Mouse (Mus musculus) left cerebral cortex, adult 11 months (tissue): ENCODE results near the gene Slu7.

Experiments
- DNase-seq: peaks from one replicate; pipeline ENCODE4 v3.0.0; 2022; ENCODE audit warnings: low spot score

The Slu7 gene

DNA sequence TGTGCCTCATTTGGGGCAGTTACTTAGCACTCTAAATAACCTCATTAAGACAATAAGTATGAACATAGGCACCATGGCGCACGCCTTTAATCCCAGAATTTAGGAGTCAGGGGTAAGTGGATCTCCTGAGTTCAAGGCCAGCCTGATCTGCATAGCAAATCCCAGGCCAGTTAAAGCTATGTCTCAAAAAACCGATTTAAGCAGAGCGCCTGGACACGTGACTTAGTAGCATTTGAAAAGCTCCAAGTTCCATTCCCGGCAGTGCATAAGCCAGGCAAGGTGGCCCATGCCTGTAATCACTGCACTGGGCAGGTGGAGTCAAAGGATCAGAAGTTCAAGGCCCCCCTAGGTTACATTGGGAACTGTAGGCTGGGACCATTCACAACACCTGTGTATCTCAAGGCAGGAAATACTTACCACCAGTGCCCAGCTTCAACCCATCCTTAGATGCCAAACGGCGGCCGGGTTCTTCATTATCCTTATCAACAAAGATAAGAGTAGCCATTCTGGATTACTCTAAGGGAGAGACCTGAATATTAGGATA, 8.3 kb upstream of the Slu7 start:
- no peak for DNase-seq

DNA sequence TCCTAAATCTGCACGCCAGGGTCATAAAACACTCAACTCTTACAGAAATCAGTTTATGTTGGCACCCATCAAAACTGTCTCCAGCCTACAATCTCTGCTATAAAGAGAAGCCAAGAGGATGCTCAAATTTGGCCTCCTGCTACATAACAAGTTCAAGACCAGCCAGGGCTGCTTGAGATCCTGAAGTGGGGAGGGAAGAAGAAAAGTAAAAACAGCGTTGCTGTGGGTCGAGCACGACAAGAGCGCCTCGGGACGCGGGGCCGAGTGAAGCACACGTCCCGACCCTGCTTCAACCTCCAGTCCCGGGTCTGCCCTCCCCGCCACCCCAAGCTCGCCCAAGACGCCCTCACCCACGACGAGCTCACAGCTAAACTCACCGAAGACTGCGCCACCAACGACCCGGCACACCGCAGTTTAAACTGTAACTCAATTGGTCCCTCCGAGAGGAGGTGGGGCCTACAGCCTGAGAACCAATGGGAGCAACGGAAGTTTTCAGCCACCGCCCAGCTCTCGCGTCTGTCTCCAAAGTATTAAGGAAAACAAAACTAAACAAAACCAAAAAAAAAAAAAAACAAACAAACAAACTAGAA, 7.6 kb upstream of the Slu7 start, which contains the start of gene Pttg1:
TSS of gene Pttg1 (minus strand) at position 428 of the 590 bp plus-strand sequence.
- DNase-seq: peak; percentile 45

DNA sequence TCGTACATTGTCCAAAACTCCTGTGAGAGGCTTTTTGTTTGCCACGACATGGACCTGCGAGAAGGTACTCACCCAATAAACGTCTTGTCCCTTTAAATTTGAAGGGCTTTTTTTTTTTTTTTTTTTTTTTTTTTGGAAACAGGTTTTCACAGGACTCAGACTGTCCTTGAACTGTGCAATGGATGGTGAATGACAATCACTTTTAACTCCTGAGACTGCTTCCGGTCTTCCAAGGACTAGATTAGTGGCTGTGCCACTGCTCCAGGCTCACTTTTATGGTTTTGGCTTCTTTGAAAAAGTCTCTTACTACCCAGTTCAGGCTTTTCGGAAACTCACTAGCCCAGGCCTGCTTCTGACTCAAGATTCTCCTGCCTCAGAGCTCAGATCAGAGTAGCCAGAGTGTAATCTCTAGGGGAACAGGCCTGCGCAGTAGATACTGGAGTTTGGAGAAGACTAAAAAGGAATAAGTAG, 7.1 kb upstream of the Slu7 start:
- DNase-seq: no peak

DNA sequence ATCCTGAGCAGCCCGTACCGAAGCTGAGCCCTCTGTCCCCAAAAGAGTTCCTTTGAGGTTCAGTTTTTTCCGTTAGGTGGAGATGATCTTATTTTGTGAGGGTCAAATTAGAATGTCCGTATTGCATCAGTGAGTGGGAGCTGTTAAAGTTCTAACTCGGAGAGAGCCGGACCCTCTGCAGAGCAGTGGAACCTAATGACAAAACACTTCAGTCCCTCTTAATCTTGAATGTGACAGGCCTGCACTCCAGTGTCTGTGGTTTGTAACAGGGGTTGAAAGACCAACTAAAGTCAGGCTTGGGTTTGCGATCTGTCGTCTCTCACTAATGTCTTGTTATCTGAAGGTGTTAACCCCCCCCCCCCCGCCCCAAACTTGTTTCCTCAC, 472 bp downstream of the Slu7 start:
- DNase-seq: no peak

DNA sequence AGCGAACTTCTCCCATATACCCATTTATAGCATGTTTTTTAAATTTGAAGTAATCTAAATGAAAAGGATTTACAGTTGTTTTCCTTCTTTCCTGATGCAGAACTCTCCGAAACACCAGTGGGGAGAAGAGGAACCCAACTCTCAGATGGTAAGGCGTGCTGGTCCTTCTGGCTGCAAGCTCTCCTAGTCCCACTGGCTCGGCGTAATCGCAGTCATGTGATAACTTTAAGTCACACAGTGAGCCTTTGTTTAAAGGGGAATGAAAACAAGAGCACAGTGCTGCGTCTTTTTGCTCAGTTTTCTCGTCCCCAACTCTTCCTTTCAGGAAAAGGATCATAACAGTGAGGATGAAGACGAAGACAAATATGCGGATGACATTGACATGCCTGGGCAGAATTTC, 7.6 kb downstream of the Slu7 start:
- DNase-seq: no peak

DNA sequence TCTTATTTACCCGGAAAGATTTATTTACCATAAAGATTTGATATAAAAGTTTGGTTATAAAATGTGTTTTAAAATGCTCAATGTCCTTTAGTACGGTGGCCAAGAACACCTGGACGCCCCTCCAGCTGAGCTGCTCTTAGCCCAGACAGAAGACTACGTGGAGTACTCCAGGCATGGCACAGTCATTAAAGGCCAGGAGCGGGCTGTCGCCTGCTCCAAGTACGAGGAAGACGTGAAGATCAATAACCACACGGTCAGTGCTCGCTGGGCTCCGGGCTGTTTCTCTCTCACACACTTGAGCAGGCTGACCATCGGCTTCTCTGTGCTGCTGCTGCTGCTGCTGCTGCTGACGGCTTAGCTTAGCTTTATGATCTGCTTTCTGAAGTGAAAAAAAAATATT, 9.6 kb downstream of the Slu7 start:
- DNase-seq: no peak

DNA sequence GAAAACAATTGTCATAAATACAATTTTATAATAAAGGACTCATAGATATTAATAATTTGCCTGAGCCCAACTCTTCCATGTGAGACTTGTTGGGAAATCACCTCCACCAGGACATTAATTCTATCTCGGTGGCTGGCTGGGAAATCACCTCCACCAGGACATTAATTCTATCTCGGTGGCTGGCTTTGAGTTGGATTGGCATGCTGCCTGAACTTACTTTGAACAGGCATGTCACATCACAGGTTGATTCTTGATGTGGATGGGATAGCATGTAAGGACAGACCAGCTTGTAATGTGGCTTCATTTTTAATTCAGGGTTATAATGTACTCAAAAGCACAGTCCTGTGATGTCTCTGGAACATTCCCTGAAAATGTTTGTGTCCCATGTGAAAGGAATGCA, 16.4 kb downstream of the Slu7 start:
- no peak for DNase-seq

DNA sequence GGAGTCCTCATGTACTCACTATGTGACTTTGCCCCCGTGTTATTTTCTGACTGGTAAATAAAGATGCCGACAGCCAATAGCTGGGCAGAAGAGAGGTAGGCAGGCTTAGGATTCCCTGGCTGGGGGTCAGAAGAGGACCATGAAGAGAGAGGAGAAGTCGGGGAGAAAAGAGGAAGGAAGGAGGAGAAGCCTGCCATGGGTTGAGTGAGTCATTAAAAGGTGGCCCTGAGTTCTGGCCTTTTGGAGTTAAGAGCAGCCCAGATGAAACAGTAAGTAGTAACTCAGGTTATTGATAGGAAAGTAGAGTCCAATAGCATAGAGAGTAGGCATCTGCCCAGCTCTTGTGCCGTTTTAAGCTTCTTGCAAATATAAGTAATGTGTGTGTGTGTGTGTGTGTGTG, 17.8 kb downstream of the Slu7 start:
- DNase-seq: no peak

DNA sequence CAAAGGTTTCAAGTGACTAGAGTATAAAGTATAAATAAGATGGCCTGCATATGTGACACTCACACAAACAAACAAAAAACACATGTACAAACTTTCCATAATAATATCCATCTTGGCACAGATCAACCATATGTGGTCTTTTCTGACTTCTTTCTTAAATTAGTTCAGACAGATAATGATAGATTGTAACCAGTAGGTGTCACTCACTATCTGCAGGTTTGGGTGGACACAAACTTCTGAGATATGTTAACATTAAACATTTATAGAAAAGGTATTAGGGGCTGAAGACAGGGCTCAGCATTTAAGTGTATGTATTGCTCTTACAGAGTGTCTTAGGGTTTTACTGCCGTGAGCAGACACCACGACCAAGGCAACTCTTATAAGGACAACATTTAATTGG, 18.7 kb downstream of the Slu7 start:
- no peak for DNase-seq

DNA sequence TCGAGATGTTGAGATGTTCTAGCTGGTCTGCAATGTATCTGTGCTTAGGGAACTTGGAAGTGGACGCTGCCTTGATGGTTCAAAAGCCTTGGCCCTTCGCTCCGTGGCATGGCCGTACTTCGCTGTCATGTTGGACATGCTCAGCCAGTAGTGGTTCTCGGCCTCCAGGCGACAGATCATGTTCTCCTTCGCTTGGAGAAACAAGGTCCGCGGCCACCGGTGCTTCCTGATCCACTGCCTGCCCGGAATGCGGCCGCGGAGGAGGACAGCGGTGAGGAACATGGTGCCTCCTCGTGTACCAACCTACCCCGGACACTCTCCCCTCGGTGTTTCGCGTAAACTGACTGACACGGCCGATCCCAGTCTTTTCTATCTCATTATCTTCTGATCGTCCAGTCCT, 29.7 kb downstream of the Slu7 start:
- no peak for DNase-seq

DNA sequence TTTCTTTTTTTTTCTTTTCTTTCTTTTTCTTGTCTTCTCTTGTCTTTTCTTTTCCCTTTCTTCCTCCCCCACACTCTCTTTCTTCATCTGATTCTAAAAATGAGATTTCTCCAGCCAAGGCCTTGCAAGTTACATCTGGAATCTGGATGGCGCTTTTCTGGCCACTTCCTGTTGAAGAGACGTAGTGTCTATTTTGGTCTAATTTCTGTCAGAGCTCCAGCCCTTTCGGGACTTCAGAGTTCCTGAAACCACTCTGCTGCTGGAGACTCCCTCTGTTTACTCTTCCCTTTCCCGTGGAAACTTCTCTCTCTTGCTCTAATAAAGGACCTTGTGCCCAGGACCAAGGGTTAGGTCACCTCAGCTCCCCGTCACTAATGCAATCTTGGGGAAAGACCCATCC, 36.6 kb downstream of the Slu7 start:
- no peak for DNase-seq

DNA sequence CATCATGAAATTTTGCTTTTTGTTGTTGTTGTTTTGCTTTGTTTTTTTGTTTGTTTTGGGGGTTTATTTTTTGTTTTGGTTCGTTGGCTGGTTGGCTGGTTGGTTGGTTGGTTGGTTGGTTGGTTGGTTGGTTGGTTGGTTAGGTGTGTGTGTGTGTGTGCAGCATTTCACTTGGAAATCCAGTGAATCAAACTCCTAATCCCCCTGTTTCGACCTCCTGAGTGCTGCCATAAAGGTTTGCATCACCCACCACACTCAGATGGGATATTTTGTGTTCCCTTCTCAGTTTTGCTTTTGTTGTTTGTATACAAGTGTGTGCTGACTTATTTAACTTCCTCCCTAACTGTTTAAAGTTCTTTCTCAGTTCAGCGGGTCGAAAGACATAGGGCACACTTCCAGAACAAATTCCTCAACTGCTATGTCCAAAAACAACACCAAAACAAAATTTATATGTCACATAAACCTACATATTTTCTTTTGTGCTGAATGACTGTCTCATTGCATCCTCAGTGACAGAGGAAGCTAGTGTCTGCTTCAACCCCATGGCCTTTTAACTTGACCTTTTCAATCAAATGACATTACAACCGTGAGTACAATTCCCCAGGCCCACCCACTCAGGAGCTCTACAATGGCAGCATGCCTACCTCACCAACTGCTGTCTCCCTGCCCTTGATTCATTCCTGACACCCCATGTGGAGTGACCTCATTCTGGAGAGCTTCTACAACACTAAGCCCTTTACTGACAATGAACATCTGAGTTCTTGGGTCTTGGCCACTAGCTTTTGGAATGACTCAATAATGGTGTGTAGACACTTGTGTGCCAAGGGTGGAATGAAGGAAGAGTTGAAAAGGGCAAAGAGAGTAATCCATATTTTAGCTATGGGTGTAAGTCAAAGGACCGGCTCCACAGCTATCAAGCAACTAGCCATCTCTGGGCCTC, 37.6 kb downstream of the Slu7 start:
- no peak for DNase-seq

DNA sequence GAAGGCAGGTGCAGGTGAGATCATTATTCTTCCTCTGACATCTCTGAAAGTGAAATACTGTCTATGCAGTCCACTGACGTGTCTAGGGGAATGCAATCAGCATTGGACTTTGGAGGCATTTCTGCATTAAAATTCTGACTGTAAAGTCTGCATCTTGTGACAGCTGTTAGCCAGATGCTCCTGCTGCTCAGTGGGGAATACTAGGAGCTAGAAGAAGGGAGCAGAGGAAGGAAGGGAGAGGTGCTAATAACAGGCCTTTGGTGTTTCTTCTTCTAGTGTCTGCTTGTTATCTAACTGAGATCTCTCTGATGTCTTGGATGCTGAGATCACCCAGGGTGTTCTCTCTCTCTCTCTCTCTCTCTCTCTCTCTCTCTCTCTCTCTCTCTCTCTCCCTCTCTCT, 39.6 kb downstream of the Slu7 start:
- DNase-seq: no peak

DNA sequence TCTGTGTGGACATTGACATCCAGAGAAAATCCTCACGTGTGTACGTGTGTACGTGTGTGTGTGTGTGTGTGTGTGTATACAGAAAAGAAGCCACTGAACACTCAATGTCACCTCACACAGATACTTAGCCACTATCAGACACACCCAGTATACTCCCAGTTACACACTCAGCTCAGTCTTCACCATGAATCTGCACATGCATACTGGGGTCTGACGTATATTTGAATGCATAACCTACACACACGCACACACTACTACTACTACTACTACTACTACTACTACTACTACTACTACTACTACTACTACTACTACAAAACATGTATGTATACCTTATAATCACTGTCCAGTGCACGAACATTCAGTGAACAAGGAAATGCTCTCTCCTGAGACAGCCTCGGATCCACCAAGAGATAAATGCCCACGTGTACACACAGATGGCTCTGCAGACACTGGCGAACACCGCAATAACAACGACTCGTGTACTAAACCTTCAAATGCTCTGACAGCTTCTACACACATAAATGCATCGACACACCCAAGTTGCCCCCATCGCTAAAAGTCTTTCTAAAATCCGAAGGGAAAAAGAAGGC, 40.2 kb downstream of the Slu7 start:
- DNase-seq: no peak

DNA sequence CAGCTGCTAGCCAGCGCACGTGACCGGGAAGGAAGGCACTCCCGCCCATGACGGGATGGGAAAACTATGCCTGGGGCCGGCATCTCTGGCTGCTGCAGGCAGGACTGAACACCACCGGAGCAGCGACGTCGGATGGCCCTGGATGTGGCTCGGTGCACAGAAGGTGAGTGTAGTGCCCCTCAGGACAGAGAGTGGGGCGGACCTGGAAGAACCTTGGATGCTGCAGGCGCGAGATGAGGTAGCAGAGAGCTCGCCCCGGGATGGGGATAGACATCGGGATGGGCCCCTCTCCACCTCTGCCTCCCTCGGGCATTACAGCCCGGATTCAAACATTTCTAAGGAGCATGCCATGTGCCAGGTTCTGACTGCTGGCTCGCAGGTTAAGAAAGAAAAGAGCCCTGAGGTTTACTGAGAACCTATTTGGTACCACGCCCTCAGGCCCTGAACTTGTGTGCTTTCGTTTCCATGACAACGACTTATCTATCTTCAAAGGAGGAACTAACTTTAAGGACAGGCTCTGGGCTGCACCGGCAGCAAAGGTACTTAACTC, 40.8 kb downstream of the Slu7 start, which contains the start of gene C1qtnf2:
TSS of gene C1qtnf2 (plus strand) at position 52 of the 550 bp plus-strand sequence.
- DNase-seq: no peak

DNA sequence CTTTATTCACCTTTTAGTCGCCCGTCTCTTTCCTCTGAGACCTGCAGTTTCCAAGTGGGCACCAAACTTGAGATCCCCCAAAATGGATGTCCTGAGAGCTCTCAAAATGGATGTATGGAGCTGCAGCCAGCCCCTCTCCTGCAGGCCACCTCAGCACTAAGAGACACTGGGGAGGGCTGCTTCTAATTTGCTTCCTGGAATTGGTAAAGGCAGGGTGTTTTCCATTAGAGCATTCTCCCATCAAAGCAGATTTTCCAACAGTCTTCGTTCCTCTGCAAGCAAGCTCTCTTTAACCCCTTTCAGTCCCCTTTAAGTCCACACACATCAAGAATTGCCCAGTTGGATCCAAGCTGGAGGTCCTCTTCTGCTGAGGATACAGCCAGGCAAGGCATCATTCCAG, 45.8 kb downstream of the Slu7 start:
- no peak for DNase-seq

DNA sequence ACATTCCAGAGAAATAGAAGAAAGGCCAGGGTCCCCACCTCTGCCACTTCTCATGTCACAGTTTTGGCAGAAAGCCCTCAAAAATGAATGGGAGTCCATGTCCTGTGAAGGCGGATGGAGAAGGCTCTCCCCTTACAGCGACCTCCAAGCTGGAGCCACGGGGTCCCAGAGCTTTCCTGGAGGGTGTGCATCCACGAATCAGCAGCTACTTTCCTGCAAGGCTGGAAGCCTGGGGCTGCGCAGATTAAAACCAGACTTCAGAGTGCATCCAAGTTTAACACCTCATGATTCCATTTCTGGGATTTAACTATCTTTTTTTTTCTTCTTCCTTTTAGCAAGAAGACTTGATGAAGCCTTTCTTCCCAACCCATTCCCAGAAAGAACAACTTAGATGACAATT, 47.0 kb downstream of the Slu7 start:
- DNase-seq: no peak

DNA sequence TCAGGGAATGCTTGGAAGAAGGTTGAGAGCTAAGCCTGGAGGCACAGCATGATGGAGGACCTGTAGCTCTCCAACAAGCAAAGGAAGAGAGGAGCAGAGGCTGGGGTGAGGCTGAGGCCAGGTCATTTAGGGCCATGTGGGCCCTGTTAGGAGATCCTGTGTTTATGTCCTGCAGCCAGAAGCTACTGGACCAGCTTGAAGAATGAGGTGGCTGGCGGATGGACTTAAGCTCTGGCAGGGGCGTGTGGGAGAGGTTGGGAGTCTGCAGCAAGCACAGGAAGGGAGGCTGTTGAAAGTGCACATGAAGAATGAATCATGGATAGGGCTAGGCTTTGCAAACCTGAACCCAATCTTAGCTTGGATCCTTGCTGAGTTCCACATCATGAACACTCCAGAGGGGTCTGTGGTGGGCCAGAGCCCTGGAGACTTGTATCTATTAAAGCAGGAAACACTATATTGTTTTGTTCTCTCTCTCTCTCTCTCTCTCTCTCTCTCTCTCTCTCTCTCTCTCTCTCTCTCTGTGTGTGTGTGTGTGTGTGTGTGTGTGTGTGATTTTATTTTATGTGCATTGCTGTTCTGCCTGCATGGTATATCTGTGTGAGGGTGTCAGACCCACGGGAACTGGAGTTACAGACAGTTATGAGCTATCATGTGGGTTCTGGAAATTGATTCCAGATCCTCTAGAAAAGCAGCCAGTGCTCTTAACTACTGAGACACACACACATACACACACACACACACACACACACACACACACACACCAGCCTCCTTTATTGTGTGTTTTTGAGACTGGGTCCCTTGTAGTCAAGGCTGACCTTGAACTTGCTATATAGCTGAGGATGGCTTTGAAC, 48.4 kb downstream of the Slu7 start:
- DNase-seq: no peak

DNA sequence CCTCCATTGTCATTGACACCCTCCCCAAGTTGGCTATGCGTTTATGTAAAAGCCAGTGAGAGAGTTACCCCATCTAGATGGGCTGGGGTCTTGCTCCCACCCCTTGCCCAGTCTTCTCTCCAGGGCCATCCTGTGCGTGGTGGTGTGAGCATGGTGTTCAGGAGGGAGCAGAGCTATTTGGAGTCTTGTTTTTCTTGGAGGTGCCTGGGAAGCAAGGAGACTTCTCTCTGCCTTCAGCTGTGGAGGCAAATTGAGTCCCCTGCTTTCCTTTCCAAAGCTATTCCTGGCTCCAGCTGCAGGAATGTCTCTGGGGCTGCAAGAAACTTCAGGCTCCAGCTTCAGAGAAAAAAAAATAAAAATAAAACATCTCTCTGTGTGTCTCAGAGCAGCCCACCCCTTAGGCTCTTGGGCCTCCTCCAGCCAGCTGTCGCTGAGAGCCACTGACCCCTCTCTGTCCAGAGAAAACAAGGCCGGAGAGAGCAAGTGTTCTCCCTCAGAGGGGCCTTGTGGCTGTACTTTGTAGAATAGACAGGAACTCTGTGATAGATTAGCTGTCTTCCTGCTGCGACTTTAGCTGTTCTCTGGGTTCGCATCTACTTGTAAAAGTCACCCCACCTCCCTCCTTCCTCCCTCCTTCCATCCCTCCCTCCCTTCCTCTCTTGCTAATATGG, 49.7 kb downstream of the Slu7 start:
- no peak for DNase-seq

DNA sequence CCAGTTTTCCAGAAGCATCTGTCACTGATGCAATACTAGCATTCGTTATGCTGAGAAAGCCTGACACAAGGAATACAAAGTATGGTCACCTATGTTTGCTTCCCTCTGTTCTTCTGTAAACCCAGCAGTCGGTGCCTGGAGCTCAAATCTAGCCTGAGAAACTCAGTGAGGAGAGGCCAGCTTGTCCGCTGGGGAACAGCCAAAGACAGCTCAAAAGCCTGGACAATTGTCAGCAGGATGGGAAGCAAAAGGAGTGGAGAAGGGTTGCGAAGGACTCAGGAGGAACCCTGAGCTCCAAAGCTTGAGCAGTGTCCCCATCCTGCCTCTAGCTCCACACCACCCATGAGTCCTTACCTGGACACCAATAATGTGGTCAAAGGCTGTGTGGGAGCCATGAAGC, 50.5 kb downstream of the Slu7 start:
- no peak for DNase-seq

DNA sequence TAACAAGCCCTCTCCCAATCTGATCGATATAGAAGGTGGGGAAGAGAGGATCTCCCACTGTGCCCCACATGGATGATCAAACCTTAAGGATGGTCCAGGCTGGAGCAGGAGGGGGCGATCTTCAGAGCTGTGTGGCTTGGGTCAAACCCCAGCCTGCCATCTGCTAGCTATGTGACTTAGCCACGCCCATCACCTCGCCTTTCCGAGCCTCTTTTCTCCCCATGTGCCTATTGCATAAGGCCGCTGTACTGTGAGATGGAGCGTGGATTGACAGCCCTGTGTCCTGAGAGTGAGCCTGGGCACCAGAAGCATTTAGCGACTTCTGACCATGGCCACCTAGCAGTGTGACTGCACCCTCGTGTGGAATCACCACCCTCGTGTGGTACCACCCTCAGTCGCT, 51.1 kb downstream of the Slu7 start:
- DNase-seq: no peak
